Mouse (Mus musculus): ENCODE results near the gene Apbb1ip.
A peak's percentile ranks its signal among the peaks of the same experiment; 100 is the strongest.

DNA sequence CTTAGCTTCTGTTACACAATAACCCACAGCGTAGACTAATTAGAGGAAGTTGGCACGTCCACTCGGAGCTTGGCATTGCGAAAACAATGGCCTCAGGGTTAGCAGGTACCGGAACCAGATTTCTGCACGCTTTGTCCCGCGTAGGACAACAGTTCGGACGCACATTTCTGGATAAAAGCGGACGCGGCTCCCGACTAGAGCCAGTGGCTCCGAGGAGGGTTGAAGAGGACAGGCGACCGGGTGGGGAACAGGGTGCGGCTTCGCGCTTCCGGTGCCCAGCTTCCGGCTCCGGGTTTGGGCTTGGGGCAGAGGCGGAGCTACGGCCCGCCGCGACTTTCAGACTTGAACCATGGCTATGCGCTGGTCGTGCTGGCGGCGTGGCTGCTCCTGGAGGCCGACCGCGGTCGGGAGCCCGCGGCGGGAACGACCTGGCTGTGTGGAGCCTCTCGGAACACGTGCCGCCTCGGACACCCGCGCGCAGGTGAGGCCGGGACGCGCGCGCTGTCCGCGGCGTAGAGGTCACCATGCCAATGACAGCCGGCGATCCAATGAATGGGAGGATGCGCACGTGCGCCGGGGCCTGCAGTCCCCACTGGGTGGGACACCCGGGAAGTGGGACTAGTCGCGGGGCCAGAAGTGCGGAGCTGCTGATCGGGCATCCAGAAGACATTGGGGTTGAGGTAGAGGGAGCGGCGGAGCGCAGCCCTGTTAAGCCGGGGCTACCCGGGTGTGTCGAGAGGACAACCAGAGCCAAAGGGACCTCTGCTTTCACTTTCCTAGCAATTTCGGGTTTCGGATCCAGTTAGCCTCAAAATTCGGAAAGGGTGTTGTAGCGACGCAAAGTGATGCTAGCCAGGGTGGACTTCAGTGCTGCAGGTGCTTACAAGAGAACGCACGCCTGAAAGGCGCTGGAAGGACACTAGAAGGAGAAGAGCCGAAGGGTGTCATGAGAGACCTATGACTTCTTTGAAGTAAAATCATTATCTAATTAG is 121.7 kb downstream of the Apbb1ip start, which contains the start of gene Pdss1:
- TF ChIP-seq CTCF (IDR thresholded peaks at IDR 0.05; ENCODE audit: extremely low read depth, insufficient read depth, low read length) (no peak), POLR2A (IDR thresholded peaks at IDR 0.05; ENCODE audit: extremely low read depth, insufficient read depth, low read length) (peak; percentile 88)
